Mouse (Mus musculus): ENCODE data around the gene Ifna15. TPM values are rescaled to one million over a fixed set of nuclear protein-coding genes. Genes with fewer than 3 reads are reported as not detected.
"Not testable (repeated sequence)": the region's sequence is repeated elsewhere in the genome, so short reads cannot be mapped to it uniquely, and the experiment has no call there.

Ifna15 gene
- not detected for total RNA-seq (2021)
- long read RNA-seq, experiment 1 = 0 reads
- long read RNA-seq, experiment 2 = 0 reads

DNA sequence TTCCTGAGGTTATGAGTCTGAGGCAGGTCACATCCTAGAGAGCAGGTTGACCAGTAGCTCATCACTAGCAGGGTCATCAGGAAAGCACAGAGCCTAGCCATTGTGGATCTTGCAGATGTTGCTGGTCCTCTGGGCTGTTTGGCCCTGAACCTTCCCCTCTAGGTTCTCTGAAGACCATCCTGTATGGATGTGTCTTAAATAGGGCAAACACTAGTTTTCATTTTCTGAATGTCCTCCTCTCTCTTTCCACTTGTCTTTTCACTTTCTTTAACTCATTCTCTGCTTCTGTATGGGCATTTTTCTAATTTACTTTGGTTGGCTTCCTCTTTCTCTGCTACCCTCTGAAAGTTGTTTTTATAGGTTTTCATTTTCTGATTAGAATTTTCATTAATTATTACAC lies at the start of gene Ifna15:
TSS of gene Ifna15 (minus strand) at position 101 of the 400 bp plus-strand sequence.
- intact Hi-C loops (cut with DNase I; ENCODE audit: low total_unique reads); DNase-seq: not testable (repeated sequence)

- intact Hi-C loops (cut with DNase I; ENCODE audit: low total_unique reads) = no loop called here
- no peak for DNase-seq
Observed at GRCm38 (mm10) chr4:88603276-88603675, 45.2 kb upstream of the Ifna15 start, which contains the start of gene Ifna12. Gene Ifna12, minus strand, starts transcription at chr4:88603376.

DNA sequence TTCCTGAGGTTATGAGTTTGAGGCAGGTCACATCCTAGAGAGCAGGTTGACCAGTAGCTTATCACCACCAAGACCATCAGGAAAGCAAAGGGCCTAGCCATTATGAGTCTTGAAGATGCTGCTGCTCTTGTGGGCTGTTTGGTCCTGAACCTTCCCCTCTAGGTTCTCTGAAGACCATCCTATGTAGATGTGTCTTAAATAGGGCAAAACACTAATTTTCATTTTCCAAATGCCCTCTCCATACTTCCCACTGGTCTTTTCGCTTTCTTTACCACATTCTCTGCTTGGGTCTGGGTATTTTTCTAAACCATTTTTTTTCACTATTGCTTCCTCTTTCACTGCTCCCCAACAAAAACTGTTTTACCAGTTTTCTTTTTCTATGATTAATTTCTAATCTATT lies 34.2 kb upstream of the Ifna15 start, which contains the start of gene Ifna9:
TSS of gene Ifna9 (minus strand) at position 101 of the 400 bp plus-strand sequence.
- intact Hi-C loops (cut with DNase I; ENCODE audit: low total_unique reads) = no loop called here
- no peak for DNase-seq

- no peak for DNase-seq
- intact Hi-C loops (cut with DNase I; ENCODE audit: low total_unique reads) = no loop called here
Observed at GRCm38 (mm10) chr4:88571698-88572097, 13.7 kb upstream of the Ifna15 start, which contains the start of gene Ifna14. Gene Ifna14, minus strand, starts transcription at chr4:88571798.

GRCm38 (mm10) chr4:88561791-88562190 lies 3.7 kb upstream of the Ifna15 start:
- intact Hi-C loops (cut with DNase I; ENCODE audit: low total_unique reads) = no loop called here
- DNase-seq = no peak

- intact Hi-C loops (cut with DNase I; ENCODE audit: low total_unique reads) = no loop called here
- DNase-seq = peak; percentile 69
Observed at GRCm38 (mm10) chr4:88550161-88550945, 7.7 kb downstream of the Ifna15 start.

GRCm38 (mm10) chr4:88547986-88548385 lies 10.1 kb downstream of the Ifna15 start:
- DNase-seq = no peak
- intact Hi-C loops (cut with DNase I; ENCODE audit: low total_unique reads) = no loop called here

GRCm38 (mm10) chr4:88543649-88544234 lies 14.3 kb downstream of the Ifna15 start:
- no peak for DNase-seq
- intact Hi-C loops (cut with DNase I; ENCODE audit: low total_unique reads) = no loop called here

DNA sequence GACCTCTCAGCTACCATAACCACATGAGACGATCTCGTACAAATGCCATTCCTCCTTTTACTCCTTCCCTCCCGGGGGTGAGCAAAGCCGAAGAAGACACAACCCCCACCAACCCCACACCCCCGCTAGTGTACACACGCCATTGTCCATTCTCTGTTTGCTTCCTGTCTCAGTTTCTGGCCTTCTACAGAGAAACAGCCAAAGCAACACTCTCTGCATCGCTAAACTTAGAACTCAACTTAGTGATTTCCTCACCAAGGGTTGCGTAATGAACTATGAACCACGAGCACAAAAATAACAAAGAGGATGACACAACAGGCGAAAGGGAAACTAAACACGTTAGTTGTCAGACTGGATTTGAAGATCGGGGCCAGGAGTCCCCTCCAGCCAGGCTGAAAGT lies 20.7 kb downstream of the Ifna15 start:
- intact Hi-C loops (cut with DNase I; ENCODE audit: low total_unique reads) = no loop called here
- no peak for DNase-seq

GRCm38 (mm10) chr4:88536640-88537039 lies 21.4 kb downstream of the Ifna15 start:
- DNase-seq = peak; percentile 26
- intact Hi-C loops (cut with DNase I; ENCODE audit: low total_unique reads) = no loop called here

DNA sequence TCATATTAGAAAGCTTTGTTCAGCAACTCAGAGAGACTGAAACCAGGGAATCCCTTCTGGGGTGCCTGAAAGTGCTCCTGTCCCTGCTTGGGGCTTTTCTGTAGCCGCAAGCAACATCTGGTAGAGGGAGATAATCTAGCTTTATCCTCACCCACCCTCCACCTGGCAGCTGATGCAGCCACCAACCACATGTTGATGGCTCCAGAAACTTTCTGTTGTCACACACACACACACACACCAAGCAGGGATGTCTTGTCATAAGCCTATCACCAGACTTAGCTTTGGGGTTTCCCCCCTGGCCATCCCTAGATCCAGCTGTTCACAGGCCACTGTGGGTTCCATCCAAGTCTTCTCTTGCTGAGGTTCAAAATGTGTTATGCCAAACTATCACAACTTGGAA lies 22.3 kb downstream of the Ifna15 start:
- intact Hi-C loops (cut with DNase I; ENCODE audit: low total_unique reads) = no loop called here
- DNase-seq = no peak

DNA sequence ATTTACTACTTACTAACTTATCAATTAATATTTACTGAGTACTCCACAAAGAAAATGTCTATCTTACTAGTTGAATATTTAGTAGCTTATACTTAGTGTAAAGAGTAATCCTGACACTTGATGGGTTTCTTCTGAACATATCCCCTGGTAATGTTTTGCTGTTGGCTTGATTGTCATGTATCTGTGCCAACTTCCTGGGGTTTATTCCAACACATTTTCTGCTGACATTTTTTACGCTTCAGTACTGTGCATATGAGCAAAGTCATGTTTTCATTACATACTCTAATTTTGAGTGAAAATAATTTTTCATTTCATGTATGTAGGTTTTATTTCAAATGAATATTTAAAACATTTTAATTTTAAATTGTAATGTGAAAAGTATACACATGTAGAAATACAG lies 23.1 kb downstream of the Ifna15 start:
- intact Hi-C loops (cut with DNase I; ENCODE audit: low total_unique reads) = no loop called here
- DNase-seq = no peak

GRCm38 (mm10) chr4:88533499-88533898 lies 24.5 kb downstream of the Ifna15 start:
- DNase-seq = no peak
- intact Hi-C loops (cut with DNase I; ENCODE audit: low total_unique reads) = no loop called here

GRCm38 (mm10) chr4:88530892-88531291 lies 27.2 kb downstream of the Ifna15 start:
- intact Hi-C loops (cut with DNase I; ENCODE audit: low total_unique reads) = no loop called here
- DNase-seq = no peak

- intact Hi-C loops (cut with DNase I; ENCODE audit: low total_unique reads) = no loop called here
- DNase-seq = no peak
Observed at GRCm38 (mm10) chr4:88530271-88530670, 27.8 kb downstream of the Ifna15 start.

DNA sequence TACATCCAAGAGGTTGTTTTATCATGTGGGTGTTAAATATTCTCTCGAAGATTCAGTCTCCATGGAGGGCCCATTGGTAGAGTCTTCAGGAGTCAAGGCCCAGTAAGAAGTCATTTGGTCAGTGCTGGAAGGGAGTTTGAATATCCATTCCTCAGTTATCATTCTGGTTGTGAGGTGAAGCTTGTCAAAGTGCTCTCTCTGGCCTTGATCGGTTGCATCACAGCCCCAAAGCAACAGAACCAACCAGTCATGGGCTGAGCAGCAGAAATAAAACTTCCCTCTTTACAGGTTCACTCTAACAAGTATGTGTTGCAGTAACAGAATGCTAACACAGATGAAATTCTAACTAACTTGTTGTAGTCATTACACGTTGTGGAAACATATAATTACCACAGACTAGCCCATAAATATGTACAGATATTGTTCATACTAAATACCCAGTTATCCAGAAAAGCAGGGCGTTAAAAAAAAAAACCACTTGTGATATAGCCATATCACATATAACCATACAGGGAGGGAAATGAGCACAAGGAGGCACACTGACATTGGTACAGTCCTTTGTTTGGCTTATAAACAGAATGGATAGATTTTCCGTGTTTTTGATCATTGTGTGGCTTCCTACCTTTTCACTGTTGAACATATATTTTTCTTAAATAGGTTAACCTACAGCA lies 31.5 kb downstream of the Ifna15 start:
- intact Hi-C loops (cut with DNase I; ENCODE audit: low total_unique reads) = no loop called here
- no peak for DNase-seq

- intact Hi-C loops (cut with DNase I; ENCODE audit: low total_unique reads) = no loop called here
- no peak for DNase-seq
Observed at GRCm38 (mm10) chr4:88525393-88525792, 32.7 kb downstream of the Ifna15 start.

DNA sequence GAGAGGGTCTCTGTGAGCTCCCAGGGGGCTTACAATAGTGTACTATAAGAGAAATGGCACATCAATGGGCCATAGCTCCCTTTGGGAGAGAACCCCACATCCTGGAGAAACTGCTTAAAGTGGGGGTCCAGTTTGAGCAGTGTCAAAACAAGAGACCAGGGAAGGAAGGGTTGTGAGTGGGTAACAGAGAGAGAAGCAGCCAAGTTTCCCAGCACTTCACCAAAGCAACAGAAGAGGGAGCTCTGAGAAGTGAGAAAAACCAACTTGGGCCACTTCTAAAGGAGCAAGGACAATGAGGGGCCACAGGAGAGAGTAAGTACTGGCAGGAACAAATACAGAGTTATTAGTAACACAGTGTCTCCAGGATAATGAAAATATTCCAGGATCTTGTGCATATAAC lies 34.8 kb downstream of the Ifna15 start:
- no peak for DNase-seq
- intact Hi-C loops (cut with DNase I; ENCODE audit: low total_unique reads) = no loop called here

DNA sequence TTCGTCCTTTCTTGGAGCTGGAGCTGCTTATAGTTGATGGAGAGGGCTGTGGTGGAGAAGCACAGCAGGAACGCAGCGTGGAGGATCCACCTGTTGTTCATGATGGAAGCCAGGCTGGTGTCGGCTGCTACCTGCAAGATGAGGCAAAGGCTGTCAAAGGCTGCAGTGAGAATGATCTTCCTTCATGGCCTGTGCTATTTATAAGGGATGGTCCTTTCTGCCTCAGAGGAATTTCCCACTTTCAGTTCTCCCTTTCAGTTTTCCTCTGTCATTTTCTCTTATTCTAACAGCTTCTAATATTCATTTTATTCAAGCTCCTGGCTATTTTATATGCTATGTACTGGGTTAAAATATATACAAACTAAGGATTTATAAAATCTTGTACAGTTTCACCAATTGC lies 35.4 kb downstream of the Ifna15 start, which contains the start of gene Ifnb1:
TSS of gene Ifnb1 (minus strand) at position 101 of the 400 bp plus-strand sequence.
- DNase-seq = no peak
- intact Hi-C loops (cut with DNase I; ENCODE audit: low total_unique reads) = no loop called here

DNA sequence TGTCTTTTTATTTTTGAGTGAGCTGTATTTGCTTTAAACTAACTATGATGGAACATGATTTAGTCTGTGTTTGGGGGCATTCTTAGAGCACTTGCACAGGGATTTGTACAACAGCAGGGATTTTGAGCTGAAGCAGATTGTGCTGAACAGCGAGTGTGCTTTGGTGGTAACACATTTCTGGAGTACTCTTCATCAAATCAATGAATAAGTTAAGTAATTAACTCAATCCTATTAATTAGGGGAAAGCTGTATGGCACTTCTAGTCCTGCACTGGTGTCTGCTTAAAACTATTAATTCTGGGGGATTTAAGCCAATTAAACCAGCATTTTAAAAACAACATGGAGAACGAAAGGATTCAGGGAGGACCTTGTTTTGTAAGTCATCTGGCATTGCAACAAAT lies 40.1 kb downstream of the Ifna15 start:
- intact Hi-C loops (cut with DNase I; ENCODE audit: low total_unique reads) = no loop called here
- no peak for DNase-seq

Data from gastrocnemius, postnatal 14 days (tissue).